Mouse (Mus musculus): Measurements from ENCODE around the gene Rbm19. TPM values are rescaled to one million over a fixed set of nuclear protein-coding genes. Genes with fewer than 3 reads are reported as not detected.

Gene Rbm19
- polyA plus RNA-seq, 1 experiment from 2014 or later, result 23.5 TPM

DNA sequence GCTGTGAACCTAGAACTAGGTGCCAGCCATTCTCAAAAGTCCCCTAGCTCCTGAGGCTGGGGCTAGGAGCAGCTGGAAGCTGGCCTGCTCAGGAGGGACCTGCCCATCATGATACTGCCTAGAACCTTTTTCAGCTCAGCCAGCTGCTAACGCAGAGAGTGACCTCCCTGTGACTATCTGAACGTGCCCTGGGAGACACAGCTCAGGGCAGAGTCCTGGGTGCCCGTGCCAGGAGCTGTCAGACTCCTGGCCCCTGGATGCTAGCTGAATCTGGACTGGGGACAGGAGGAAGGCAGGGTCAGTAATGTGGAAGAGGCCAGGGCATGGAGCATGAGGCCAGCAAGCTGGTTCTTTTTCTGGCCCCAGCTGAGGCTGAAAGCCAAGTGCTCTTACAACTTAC lies 22.1 kb downstream of the Rbm19 start:
- Histone ChIP-seq H3K27ac (ENCODE audit: low read length) (no peak overlapping the region), H3K9me3 (ENCODE audit: control insufficient read depth, low read length) (no peaks in the 10 kb centered on the region), H3K36me3 (ENCODE audit: control insufficient read depth, insufficient read depth, low read length) (0 out of 2 replicates have a peak, but pooled peaks cover 6% of the 10 kb centered on the region), H3K9ac (ENCODE audit: low read depth, low read length) (no peak overlapping the region), H3K27me3 (replicated peaks; ENCODE audit: control insufficient read depth, insufficient read depth, low read length) (no peaks in the 10 kb centered on the region), H3K4me2 (ENCODE audit: low read depth, low read length) (no peak overlapping the region), H3K4me3 (ENCODE audit: low read length) (no peak overlapping the region), H3K4me1 (ENCODE audit: control insufficient read depth, insufficient read depth, low read length) (no peaks in the 10 kb centered on the region)
- WGBS, result 77% methylated on average over 3 of the region's 3 CpGs
- no peak for ATAC-seq

DNA sequence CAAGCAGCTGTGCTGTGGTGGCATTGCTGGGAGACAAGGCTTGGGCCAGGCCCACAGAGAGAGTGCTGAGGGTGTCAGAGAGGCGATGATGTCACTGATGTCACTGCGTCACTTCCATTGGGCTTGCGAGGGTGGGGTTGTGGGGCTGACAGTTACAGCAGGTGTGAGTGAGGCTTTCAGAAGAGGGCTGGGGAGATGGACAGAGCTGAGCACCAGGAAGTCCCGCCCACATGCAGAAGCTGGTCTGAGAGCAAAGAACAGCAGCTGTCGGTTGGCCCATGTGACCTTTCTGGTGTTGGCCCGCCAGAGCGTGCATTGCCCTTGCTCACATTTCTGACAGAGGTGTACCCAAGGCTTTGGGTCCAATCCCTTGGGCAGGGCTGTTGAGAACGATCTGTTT lies 23.0 kb downstream of the Rbm19 start:
- no peak overlapping the region for H3K9ac ChIP-seq (ENCODE audit: low read depth, low read length)
- H3K4me1 ChIP-seq (ENCODE audit: control insufficient read depth, insufficient read depth, low read length), result no peaks in the 10 kb centered on the region
- H3K36me3 ChIP-seq (ENCODE audit: control insufficient read depth, insufficient read depth, low read length), result peaks cover 6% of the 10 kb centered on the region; the same call in 1 of the 2 replicates
- H3K9me3 ChIP-seq (ENCODE audit: control insufficient read depth, low read length), result no peaks in the 10 kb centered on the region
- no peak for ATAC-seq
- WGBS, result 74% methylated on average over 8 of the region's 8 CpGs
- H3K27ac ChIP-seq (ENCODE audit: low read length), result no peak overlapping the region
- H3K27me3 ChIP-seq (replicated peaks; ENCODE audit: control insufficient read depth, insufficient read depth, low read length), result no peaks in the 10 kb centered on the region
- no peak overlapping the region for H3K4me2 ChIP-seq (ENCODE audit: low read depth, low read length)
- no peak overlapping the region for H3K4me3 ChIP-seq (ENCODE audit: low read length)

GRCm38 (mm10) chr5:120143941-120144340 lies 27.7 kb downstream of the Rbm19 start:
- H3K4me3 ChIP-seq (ENCODE audit: low read length), result no peak overlapping the region
- no peak overlapping the region for H3K27ac ChIP-seq (ENCODE audit: low read length)
- no peak for ATAC-seq
- 60% methylated on average over 7 of the region's 7 CpGs for WGBS
- no peaks in the 10 kb centered on the region for H3K27me3 ChIP-seq (replicated peaks; ENCODE audit: control insufficient read depth, insufficient read depth, low read length)
- H3K4me1 ChIP-seq (ENCODE audit: control insufficient read depth, insufficient read depth, low read length), result no peaks in the 10 kb centered on the region
- H3K9ac ChIP-seq (ENCODE audit: low read depth, low read length), result no peak overlapping the region
- no peaks in the 10 kb centered on the region for H3K9me3 ChIP-seq (ENCODE audit: control insufficient read depth, low read length)
- H3K36me3 ChIP-seq (ENCODE audit: control insufficient read depth, insufficient read depth, low read length), result peaks cover 13% of the 10 kb centered on the region
- no peak overlapping the region for H3K4me2 ChIP-seq (ENCODE audit: low read depth, low read length)

GRCm38 (mm10) chr5:120145371-120146050 lies 29.2 kb downstream of the Rbm19 start:
- Histone ChIP-seq H3K4me1 (ENCODE audit: control insufficient read depth, insufficient read depth, low read length) (no peaks in the 10 kb centered on the region), H3K36me3 (ENCODE audit: control insufficient read depth, insufficient read depth, low read length) (peaks cover 15% of the 10 kb centered on the region), H3K9ac (ENCODE audit: low read depth, low read length) (no peak overlapping the region), H3K9me3 (ENCODE audit: control insufficient read depth, low read length) (no peaks in the 10 kb centered on the region), H3K27ac (ENCODE audit: low read length) (no peak overlapping the region), H3K4me2 (ENCODE audit: low read depth, low read length) (no peak overlapping the region), H3K27me3 (replicated peaks; ENCODE audit: control insufficient read depth, insufficient read depth, low read length) (no peaks in the 10 kb centered on the region), H3K4me3 (ENCODE audit: low read length) (no peak overlapping the region)
- 78% methylated on average over 19 of the region's 19 CpGs for WGBS
- ATAC-seq, result no peak

DNA sequence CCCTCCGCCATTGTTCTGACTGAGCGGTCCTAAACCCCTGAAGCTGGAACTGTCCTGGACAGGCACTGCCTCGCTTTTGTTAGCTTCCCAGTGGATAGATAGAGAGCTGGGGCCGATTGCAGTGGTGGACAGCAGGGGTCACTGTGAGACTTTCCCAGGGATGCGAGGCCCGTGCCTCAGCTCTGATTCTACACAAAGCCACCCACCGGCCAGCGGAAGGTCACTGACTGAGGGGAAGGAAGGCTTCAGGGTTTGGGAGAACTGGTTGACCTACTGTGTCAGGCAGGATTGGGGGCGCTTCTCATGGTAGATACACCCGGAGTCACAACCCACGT lies 29.8 kb downstream of the Rbm19 start:
- WGBS, result 53% methylated on average over 11 of the region's 11 CpGs
- Histone ChIP-seq H3K9me3 (ENCODE audit: control insufficient read depth, low read length) (no peaks in the 10 kb centered on the region), H3K27ac (ENCODE audit: low read length) (no peak overlapping the region), H3K4me2 (ENCODE audit: low read depth, low read length) (no peak overlapping the region), H3K9ac (ENCODE audit: low read depth, low read length) (no peak overlapping the region), H3K27me3 (replicated peaks; ENCODE audit: control insufficient read depth, insufficient read depth, low read length) (no peaks in the 10 kb centered on the region), H3K4me3 (ENCODE audit: low read length) (no peak overlapping the region), H3K36me3 (ENCODE audit: control insufficient read depth, insufficient read depth, low read length) (peaks cover 15% of the 10 kb centered on the region), H3K4me1 (ENCODE audit: control insufficient read depth, insufficient read depth, low read length) (no peaks in the 10 kb centered on the region)
- ATAC-seq, result no peak

DNA sequence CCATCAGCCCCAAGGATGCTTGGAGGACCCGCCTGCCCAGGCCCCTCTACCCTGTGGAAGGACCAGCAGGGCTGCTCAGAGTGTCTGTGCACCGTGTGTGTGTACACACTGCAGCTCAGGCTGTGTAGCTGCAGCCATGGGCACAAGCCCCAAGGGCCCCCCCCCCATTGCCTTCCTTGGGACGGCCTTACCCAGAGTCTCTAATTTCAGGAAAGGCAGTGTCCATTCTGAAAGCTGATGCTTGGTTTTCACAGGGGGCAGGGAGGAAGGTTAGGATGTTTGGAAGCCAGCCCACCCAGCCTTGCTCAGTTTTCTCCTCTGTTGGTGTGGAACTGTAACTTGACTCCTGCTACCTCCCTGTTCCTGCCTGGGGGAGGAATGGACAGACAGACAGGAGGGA lies 30.6 kb downstream of the Rbm19 start:
- H3K4me3 ChIP-seq (ENCODE audit: low read length), result no peak overlapping the region
- H3K9ac ChIP-seq (ENCODE audit: low read depth, low read length), result no peak overlapping the region
- ATAC-seq, result no peak
- no peaks in the 10 kb centered on the region for H3K9me3 ChIP-seq (ENCODE audit: control insufficient read depth, low read length)
- no peaks in the 10 kb centered on the region for H3K27me3 ChIP-seq (replicated peaks; ENCODE audit: control insufficient read depth, insufficient read depth, low read length)
- H3K36me3 ChIP-seq (ENCODE audit: control insufficient read depth, insufficient read depth, low read length), result peaks cover 15% of the 10 kb centered on the region
- no peaks in the 10 kb centered on the region for H3K4me1 ChIP-seq (ENCODE audit: control insufficient read depth, insufficient read depth, low read length)
- no peak overlapping the region for H3K27ac ChIP-seq (ENCODE audit: low read length)
- 83% methylated on average over 3 of the region's 3 CpGs for WGBS
- no peak overlapping the region for H3K4me2 ChIP-seq (ENCODE audit: low read depth, low read length)

DNA sequence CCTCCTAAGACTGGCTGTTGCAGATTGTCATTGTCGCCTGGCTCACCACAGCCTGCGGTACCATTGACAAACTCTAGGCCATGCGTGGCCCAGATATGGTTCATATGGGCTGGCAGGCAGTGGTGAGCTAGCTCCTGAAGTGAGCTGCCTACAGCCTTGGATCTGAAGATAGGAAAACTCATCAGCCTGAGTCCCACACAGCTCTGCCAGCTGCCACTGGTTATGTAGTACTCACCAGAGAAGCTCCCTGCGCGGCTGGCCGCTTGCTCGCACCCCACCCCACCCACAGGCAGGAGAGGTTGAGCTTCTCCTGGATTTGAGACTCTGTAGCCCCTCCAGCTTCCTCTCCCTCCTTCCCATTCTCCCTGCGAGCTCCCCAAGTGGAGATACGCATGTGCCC lies 32.0 kb downstream of the Rbm19 start:
- no peak for ATAC-seq
- no peaks in the 10 kb centered on the region for H3K27me3 ChIP-seq (replicated peaks; ENCODE audit: control insufficient read depth, insufficient read depth, low read length)
- H3K4me2 ChIP-seq (ENCODE audit: low read depth, low read length), result no peak overlapping the region
- H3K9ac ChIP-seq (ENCODE audit: low read depth, low read length), result no peak overlapping the region
- H3K4me3 ChIP-seq (ENCODE audit: low read length), result no peak overlapping the region
- H3K36me3 ChIP-seq (ENCODE audit: control insufficient read depth, insufficient read depth, low read length), result peaks cover 12% of the 10 kb centered on the region
- H3K27ac ChIP-seq (ENCODE audit: low read length), result no peak overlapping the region
- H3K4me1 ChIP-seq (ENCODE audit: control insufficient read depth, insufficient read depth, low read length), result no peaks in the 10 kb centered on the region
- 90% methylated on average over 9 of the region's 9 CpGs for whole genome bisulfite sequencing
- H3K9me3 ChIP-seq (ENCODE audit: control insufficient read depth, low read length), result no peaks in the 10 kb centered on the region

- no peak overlapping the region for H3K4me2 ChIP-seq (ENCODE audit: low read depth, low read length)
- WGBS, result 81% methylated on average over 4 of the region's 4 CpGs
- no peaks in the 10 kb centered on the region for H3K9me3 ChIP-seq (ENCODE audit: control insufficient read depth, low read length)
- no peak overlapping the region for H3K4me3 ChIP-seq (ENCODE audit: low read length)
- H3K27me3 ChIP-seq (replicated peaks; ENCODE audit: control insufficient read depth, insufficient read depth, low read length), result no peaks in the 10 kb centered on the region
- ATAC-seq, result no peak
- H3K27ac ChIP-seq (ENCODE audit: low read length), result no peak overlapping the region
- peaks cover 2% of the 10 kb centered on the region; the same call in 1 of the 2 replicates for H3K36me3 ChIP-seq (ENCODE audit: control insufficient read depth, insufficient read depth, low read length)
- H3K4me1 ChIP-seq (ENCODE audit: control insufficient read depth, insufficient read depth, low read length), result no peaks in the 10 kb centered on the region
- H3K9ac ChIP-seq (ENCODE audit: low read depth, low read length), result no peak overlapping the region
Measured at GRCm38 (mm10) chr5:120151145-120151544, 34.9 kb downstream of the Rbm19 start.

- peaks cover 2% of the 10 kb centered on the region; the same call in 1 of the 2 replicates for H3K36me3 ChIP-seq (ENCODE audit: control insufficient read depth, insufficient read depth, low read length)
- ATAC-seq, result no peak
- H3K9ac ChIP-seq (ENCODE audit: low read depth, low read length), result no peak overlapping the region
- no peaks in the 10 kb centered on the region for H3K27me3 ChIP-seq (replicated peaks; ENCODE audit: control insufficient read depth, insufficient read depth, low read length)
- 91% methylated on average over 3 of the region's 3 CpGs for WGBS
- H3K4me2 ChIP-seq (ENCODE audit: low read depth, low read length), result no peak overlapping the region
- no peak overlapping the region for H3K4me3 ChIP-seq (ENCODE audit: low read length)
- no peaks in the 10 kb centered on the region for H3K9me3 ChIP-seq (ENCODE audit: control insufficient read depth, low read length)
- no peaks in the 10 kb centered on the region for H3K4me1 ChIP-seq (ENCODE audit: control insufficient read depth, insufficient read depth, low read length)
- no peak overlapping the region for H3K27ac ChIP-seq (ENCODE audit: low read length)
Measured at GRCm38 (mm10) chr5:120153140-120153539, 36.9 kb downstream of the Rbm19 start.

DNA sequence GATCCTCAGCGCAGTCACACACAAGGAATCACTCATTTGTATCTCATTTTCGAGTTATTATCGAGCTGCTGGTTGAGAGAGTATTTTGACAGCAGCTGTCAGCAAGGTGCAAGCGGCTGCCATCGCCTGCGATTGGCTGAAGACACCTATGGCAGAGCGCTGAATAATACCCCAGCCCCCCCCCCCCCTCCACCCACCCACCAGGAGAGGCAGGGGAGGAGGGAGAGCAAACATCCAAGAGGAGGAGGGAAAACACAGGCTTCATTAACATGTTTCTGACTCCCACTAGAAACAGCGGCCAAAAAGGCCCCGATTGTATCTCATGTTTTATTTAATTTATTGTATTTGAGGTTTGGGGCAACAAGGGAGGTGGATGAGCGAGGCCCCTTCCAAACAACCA lies 39.4 kb downstream of the Rbm19 start:
- Histone ChIP-seq H3K9ac (ENCODE audit: low read depth, low read length) (no peak overlapping the region), H3K27me3 (replicated peaks; ENCODE audit: control insufficient read depth, insufficient read depth, low read length) (no peaks in the 10 kb centered on the region), H3K9me3 (ENCODE audit: control insufficient read depth, low read length) (no peaks in the 10 kb centered on the region), H3K4me1 (ENCODE audit: control insufficient read depth, insufficient read depth, low read length) (no peaks in the 10 kb centered on the region; the same call in none of the 2 replicates), H3K4me2 (ENCODE audit: low read depth, low read length) (no peak overlapping the region), H3K4me3 (ENCODE audit: low read length) (no peak overlapping the region), H3K27ac (ENCODE audit: low read length) (no peak overlapping the region), H3K36me3 (ENCODE audit: control insufficient read depth, insufficient read depth, low read length) (no peaks in the 10 kb centered on the region)
- WGBS, result 62% methylated on average over 10 of the region's 10 CpGs
- ATAC-seq, result no peak
